Mouse (Mus musculus): ENCODE results near the gene Iqch. TPM values are rescaled to one million over a fixed set of nuclear protein-coding genes. Genes with fewer than 3 reads are reported as not detected.
A peak's percentile ranks its signal among the peaks of the same experiment; 100 is the strongest.

The Iqch gene
- 0.11 and 0.12 TPM in 2 replicates for polyA plus RNA-seq (2014; fragmentation: Nextera tagmentation; extraction: Ambion mirVana)

DNA sequence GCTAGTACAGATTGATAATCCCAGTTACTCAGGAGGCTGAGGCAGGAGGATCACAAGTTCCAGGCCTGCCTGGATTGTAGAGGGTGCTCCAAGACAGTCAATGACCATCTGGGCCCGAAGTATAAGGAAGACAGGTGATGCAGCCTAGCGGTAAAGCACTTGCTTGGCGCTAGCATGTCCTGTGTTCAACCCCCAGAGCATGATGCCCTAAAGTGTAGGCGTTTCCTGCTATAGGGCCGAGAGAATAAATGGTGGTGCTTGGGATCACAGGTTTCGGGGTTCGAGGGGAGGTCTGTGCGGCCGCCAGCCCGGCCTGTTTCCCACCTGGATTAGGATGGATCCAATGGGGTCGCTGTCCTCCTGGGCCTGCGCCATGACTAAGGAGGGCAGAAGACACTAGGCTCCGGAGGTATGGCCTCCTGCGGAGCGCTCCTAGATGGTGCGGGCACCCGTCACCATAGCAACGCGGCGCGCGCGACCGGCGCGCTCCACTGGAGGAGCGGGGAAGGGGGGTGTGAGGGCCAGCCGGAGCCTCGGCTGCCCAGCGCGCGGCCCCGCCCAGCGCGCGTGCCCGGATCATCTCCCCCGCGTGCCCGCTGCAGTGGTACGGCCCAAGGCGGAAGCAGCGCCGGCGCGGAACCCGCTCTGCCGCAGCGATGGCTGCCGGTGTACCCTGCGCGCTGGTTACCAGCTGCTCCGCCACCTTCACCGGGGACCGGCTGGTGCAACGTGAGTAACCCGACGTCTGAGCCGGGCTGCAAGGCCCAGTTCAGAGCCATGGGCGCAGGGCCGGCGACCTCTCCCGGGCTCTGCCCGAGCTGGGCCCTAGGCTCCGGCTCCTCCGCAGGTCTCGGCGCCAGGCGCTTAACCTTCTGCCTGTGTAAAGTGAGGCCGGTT, at the start of gene Iqch, which contains the start of gene Aagab:
Gene Iqch, minus strand, starts transcription at position 451 of the 897 bp plus-strand sequence.
Gene Aagab, plus strand, starts transcription at position 618 of the 897 bp plus-strand sequence.
- Histone ChIP-seq H3K27me3 (ENCODE audit: control insufficient read depth, insufficient read depth, low read length) (no peaks in the 10 kb centered on the region), H3K4me2 (ENCODE audit: low read length) (peak within 1 kb of the TSS; percentile 72), H3K4me3 (replicated peaks; ENCODE audit: low read depth, low read length) (peak within 1 kb of the TSS; percentile 91), H3K9ac (replicated peaks; ENCODE audit: low read length) (peak within 1 kb of the TSS; percentile 84), H3K4me1 (ENCODE audit: control insufficient read depth, insufficient read depth, low read length) (peaks cover 10% of the 10 kb centered on the region), H3K27ac (replicated peaks; ENCODE audit: low read depth, low read length) (peak within 1 kb of the TSS; percentile 86), H3K9me3 (ENCODE audit: control insufficient read depth, low read length) (no peaks in the 10 kb centered on the region), H3K36me3 (ENCODE audit: control insufficient read depth, insufficient read depth, low read length) (no peaks in the 10 kb centered on the region)
- 2% methylated on average over 66 of the region's 70 CpGs for WGBS
- ATAC-seq (ENCODE audit: low FRiP score, low TSS enrichment) (peak; percentile 99), DNase-seq (peak; percentile 99)

DNA sequence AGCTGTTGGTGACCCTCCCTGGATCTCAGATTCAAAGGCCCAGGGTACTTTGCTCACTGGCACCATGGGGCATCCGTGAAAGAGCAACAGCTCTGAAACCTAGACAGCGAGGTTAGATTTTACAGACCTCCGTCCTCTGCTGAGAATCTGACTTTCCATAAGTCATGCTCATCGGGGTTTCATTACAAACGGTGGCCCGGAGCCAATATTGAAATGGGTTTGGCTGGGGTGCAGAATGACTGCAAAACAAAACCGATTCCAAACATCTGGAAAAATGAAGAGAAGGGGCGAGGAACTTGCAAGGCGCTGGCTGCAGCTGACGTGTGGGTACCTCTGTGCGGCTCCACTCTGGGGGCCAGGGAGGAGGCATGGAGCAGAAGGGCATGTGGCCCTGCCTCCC, 49.3 kb upstream of the Iqch start:
- DNase-seq (peak; percentile 39), ATAC-seq (ENCODE audit: low FRiP score, low TSS enrichment) (no peak)
- H3K4me3 ChIP-seq (replicated peaks; ENCODE audit: low read depth, low read length): no peak overlapping the region
- H3K27ac ChIP-seq (replicated peaks; ENCODE audit: low read depth, low read length): no peak overlapping the region
- WGBS: 83% methylated on average over 11 of the region's 11 CpGs
- no peak overlapping the region for H3K9ac ChIP-seq (replicated peaks; ENCODE audit: low read length)
- H3K9me3 ChIP-seq (ENCODE audit: control insufficient read depth, low read length): no peaks in the 10 kb centered on the region
- H3K4me2 ChIP-seq (ENCODE audit: low read length): no peak overlapping the region
- H3K4me1 ChIP-seq (ENCODE audit: control insufficient read depth, insufficient read depth, low read length): peaks cover 14% of the 10 kb centered on the region
- peaks cover 6% of the 10 kb centered on the region; the same call in 1 of the 2 replicates for H3K36me3 ChIP-seq (ENCODE audit: control insufficient read depth, insufficient read depth, low read length)
- H3K27me3 ChIP-seq (ENCODE audit: control insufficient read depth, insufficient read depth, low read length): no peaks in the 10 kb centered on the region

DNA sequence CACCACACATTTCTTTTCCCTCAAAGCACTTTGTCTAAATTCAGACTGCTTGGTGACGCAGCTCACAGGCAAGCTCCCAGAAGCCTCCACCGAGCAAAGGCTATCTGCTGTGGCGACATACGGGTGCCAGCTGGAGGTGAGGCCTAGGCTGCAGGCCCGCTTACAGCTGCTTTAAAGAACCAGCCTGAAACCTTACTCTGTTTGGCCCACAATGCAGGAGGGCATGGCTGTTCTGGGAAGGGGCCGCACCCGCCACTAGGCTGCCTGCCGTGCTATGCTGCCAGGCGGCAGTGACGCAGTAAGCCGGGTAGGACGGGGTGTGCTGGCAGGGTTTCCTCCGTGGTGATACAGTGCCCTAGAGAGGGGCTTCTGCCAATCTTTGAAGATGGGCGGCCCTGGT, 48.6 kb upstream of the Iqch start:
- H3K9me3 ChIP-seq (ENCODE audit: control insufficient read depth, low read length): no peaks in the 10 kb centered on the region
- H3K27ac ChIP-seq (replicated peaks; ENCODE audit: low read depth, low read length): 0 out of 2 replicates have a peak overlapping the region, but pooled peaks have one; percentile 41
- H3K9ac ChIP-seq (replicated peaks; ENCODE audit: low read length): no peak overlapping the region; the same call in 1 of the 2 replicates
- no peak for ATAC-seq (ENCODE audit: low FRiP score, low TSS enrichment)
- 84% methylated on average over 14 of the region's 14 CpGs for WGBS
- no peak overlapping the region for H3K4me3 ChIP-seq (replicated peaks; ENCODE audit: low read depth, low read length)
- no peak overlapping the region for H3K4me2 ChIP-seq (ENCODE audit: low read length)
- no peaks in the 10 kb centered on the region for H3K27me3 ChIP-seq (ENCODE audit: control insufficient read depth, insufficient read depth, low read length)
- no peak for DNase-seq
- peaks cover 14% of the 10 kb centered on the region for H3K4me1 ChIP-seq (ENCODE audit: control insufficient read depth, insufficient read depth, low read length)
- peaks cover 6% of the 10 kb centered on the region; the same call in 1 of the 2 replicates for H3K36me3 ChIP-seq (ENCODE audit: control insufficient read depth, insufficient read depth, low read length)

GRCm38 (mm10) chr9:63649841-63650545, 47.7 kb upstream of the Iqch start:
- DNase-seq (no peak), ATAC-seq (ENCODE audit: low FRiP score, low TSS enrichment) (no peak)
- Histone ChIP-seq H3K4me3 (replicated peaks; ENCODE audit: low read depth, low read length) (no peak overlapping the region), H3K4me1 (ENCODE audit: control insufficient read depth, insufficient read depth, low read length) (peaks cover 14% of the 10 kb centered on the region), H3K27me3 (ENCODE audit: control insufficient read depth, insufficient read depth, low read length) (no peaks in the 10 kb centered on the region), H3K4me2 (ENCODE audit: low read length) (no peak overlapping the region), H3K36me3 (ENCODE audit: control insufficient read depth, insufficient read depth, low read length) (peaks cover 6% of the 10 kb centered on the region; the same call in 1 of the 2 replicates), H3K9me3 (ENCODE audit: control insufficient read depth, low read length) (no peaks in the 10 kb centered on the region), H3K9ac (replicated peaks; ENCODE audit: low read length) (no peak overlapping the region), H3K27ac (replicated peaks; ENCODE audit: low read depth, low read length) (no peak overlapping the region)
- WGBS: 87% methylated on average over 8 of the region's 8 CpGs

DNA sequence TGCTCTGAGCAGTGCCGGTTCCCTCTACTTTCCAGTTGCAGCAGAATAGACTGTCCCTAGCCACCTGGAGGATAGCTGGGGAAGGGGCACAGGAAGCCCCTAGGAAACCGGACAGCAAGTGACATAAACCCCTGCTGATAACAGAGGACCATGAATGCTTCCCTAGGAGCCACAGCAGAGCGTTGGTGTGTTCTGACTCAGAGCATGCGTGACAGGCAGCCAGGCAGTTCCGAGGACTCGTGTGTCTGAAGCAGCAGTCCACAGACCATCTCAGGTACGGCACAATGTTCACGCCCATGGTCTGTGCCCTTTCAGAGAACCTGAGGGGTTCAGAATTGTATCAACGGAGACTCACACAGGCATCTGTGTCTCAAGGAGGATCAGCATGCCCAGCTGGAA, 46.2 kb upstream of the Iqch start:
- H3K4me3 ChIP-seq (replicated peaks; ENCODE audit: low read depth, low read length): no peak overlapping the region
- 87% methylated on average over 9 of the region's 9 CpGs for WGBS
- no peak overlapping the region for H3K9ac ChIP-seq (replicated peaks; ENCODE audit: low read length)
- DNase-seq: no peak
- no peak for ATAC-seq (ENCODE audit: low FRiP score, low TSS enrichment)
- no peak overlapping the region for H3K4me2 ChIP-seq (ENCODE audit: low read length)
- peaks cover 9% of the 10 kb centered on the region; the same call in 1 of the 2 replicates for H3K36me3 ChIP-seq (ENCODE audit: control insufficient read depth, insufficient read depth, low read length)
- no peak overlapping the region for H3K27ac ChIP-seq (replicated peaks; ENCODE audit: low read depth, low read length)
- no peaks in the 10 kb centered on the region for H3K9me3 ChIP-seq (ENCODE audit: control insufficient read depth, low read length)
- H3K4me1 ChIP-seq (ENCODE audit: control insufficient read depth, insufficient read depth, low read length): peaks cover 10% of the 10 kb centered on the region
- no peaks in the 10 kb centered on the region for H3K27me3 ChIP-seq (ENCODE audit: control insufficient read depth, insufficient read depth, low read length)

GRCm38 (mm10) chr9:63647581-63648519, 45.6 kb upstream of the Iqch start:
- no peaks in the 10 kb centered on the region for H3K27me3 ChIP-seq (ENCODE audit: control insufficient read depth, insufficient read depth, low read length)
- H3K4me2 ChIP-seq (ENCODE audit: low read length): no peak overlapping the region
- H3K27ac ChIP-seq (replicated peaks; ENCODE audit: low read depth, low read length): no peak overlapping the region
- H3K9ac ChIP-seq (replicated peaks; ENCODE audit: low read length): no peak overlapping the region
- H3K9me3 ChIP-seq (ENCODE audit: control insufficient read depth, low read length): no peaks in the 10 kb centered on the region
- WGBS: 85% methylated on average over 9 of the region's 9 CpGs
- DNase-seq (no peak), ATAC-seq (ENCODE audit: low FRiP score, low TSS enrichment) (no peak)
- peaks cover 4% of the 10 kb centered on the region for H3K4me1 ChIP-seq (ENCODE audit: control insufficient read depth, insufficient read depth, low read length)
- H3K4me3 ChIP-seq (replicated peaks; ENCODE audit: low read depth, low read length): no peak overlapping the region
- peaks cover 15% of the 10 kb centered on the region; the same call in 1 of the 2 replicates for H3K36me3 ChIP-seq (ENCODE audit: control insufficient read depth, insufficient read depth, low read length)

GRCm38 (mm10) chr9:63645084-63645483, 42.8 kb upstream of the Iqch start:
- Histone ChIP-seq H3K27ac (replicated peaks; ENCODE audit: low read depth, low read length) (no peak overlapping the region), H3K4me3 (replicated peaks; ENCODE audit: low read depth, low read length) (no peak overlapping the region), H3K9ac (replicated peaks; ENCODE audit: low read length) (no peak overlapping the region), H3K36me3 (ENCODE audit: control insufficient read depth, insufficient read depth, low read length) (peaks cover 35% of the 10 kb centered on the region), H3K4me2 (ENCODE audit: low read length) (no peak overlapping the region), H3K27me3 (ENCODE audit: control insufficient read depth, insufficient read depth, low read length) (no peaks in the 10 kb centered on the region), H3K4me1 (ENCODE audit: control insufficient read depth, insufficient read depth, low read length) (no peaks in the 10 kb centered on the region), H3K9me3 (ENCODE audit: control insufficient read depth, low read length) (no peaks in the 10 kb centered on the region)
- DNase-seq: no peak
- ATAC-seq (ENCODE audit: low FRiP score, low TSS enrichment): no peak
- 90% methylated on average over 8 of the region's 8 CpGs for WGBS

DNA sequence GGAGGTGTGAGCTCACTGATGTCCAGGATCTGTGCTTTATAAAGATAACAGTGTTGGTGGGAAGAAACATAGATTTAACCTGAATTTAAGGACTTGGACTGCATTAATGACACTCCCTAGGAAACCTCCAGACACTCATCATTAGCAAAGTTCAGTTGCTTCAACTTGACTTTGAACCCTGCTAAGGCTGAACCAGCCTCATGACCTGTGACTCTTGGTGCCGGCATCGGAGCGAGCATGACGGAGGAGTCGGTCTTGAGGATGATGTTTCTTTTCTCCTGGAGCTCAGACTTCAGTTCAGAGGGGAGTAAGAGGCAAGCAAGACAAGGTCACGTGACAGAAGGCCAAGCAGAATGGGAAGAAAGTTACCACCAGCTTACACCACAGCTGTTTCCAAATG, 41.7 kb upstream of the Iqch start:
- Histone ChIP-seq H3K4me2 (ENCODE audit: low read length) (no peak overlapping the region), H3K4me3 (replicated peaks; ENCODE audit: low read depth, low read length) (no peak overlapping the region), H3K9ac (replicated peaks; ENCODE audit: low read length) (no peak overlapping the region), H3K36me3 (ENCODE audit: control insufficient read depth, insufficient read depth, low read length) (peaks cover 38% of the 10 kb centered on the region), H3K27me3 (ENCODE audit: control insufficient read depth, insufficient read depth, low read length) (no peaks in the 10 kb centered on the region), H3K9me3 (ENCODE audit: control insufficient read depth, low read length) (no peaks in the 10 kb centered on the region), H3K27ac (replicated peaks; ENCODE audit: low read depth, low read length) (no peak overlapping the region), H3K4me1 (ENCODE audit: control insufficient read depth, insufficient read depth, low read length) (no peaks in the 10 kb centered on the region)
- no peak for DNase-seq
- no peak for ATAC-seq (ENCODE audit: low FRiP score, low TSS enrichment)
- WGBS: 95% methylated on average over 6 of the region's 6 CpGs
